Mouse (Mus musculus) lung, postnatal 0 days (tissue): ENCODE results near the gene Lrrc42.

Experiments
- CTCF ChIP-seq: IDR thresholded peaks from 2 replicates; pipeline ENCODE4 v1.5.1; 2016; ENCODE audit warnings: antibody characterized with exemption, mild to moderate bottlenecking
- EP300 ChIP-seq: IDR thresholded peaks from 2 replicates; pipeline ENCODE4 v1.6.1; 2016; ENCODE audit warnings: antibody characterized with exemption, mild to moderate bottlenecking, control low read depth

GRCm38 (mm10) chr4:107254414-107254813, 1.1 kb upstream of the Lrrc42 start:
- TF ChIP-seq CTCF: no peak
- TF ChIP-seq EP300: no peak
